Mouse (Mus musculus) neural tube, embryonic 15.5 days (tissue): ENCODE data around the gene Wwox. TPM values are rescaled to one million over a fixed set of nuclear protein-coding genes. Genes with fewer than 3 reads are reported as not detected.

ENCODE experiments used
- ATAC-seq: fragments of 200-750 bp; cut with Nextera tagmentation; 2 replicates; pipeline ENCODE4 v1.8.0; 2017; ENCODE audit warnings: mild to moderate bottlenecking, moderate TSS enrichment, moderate library complexity; ENCODE audit not compliant: low FRiP score
- H3K27ac ChIP-seq: fragments of 300-500 bp; sonication (generic); replicated peaks from 2 replicates; pipeline ENCODE4 v1.5.1; 2015; ENCODE audit warnings: mild to moderate bottlenecking, inconsistent platforms
- H3K27me3 ChIP-seq: fragments of 300-500 bp; sonication (generic); replicated peaks from 2 replicates; pipeline ENCODE4 v1.6.1; 2015; ENCODE audit warnings: inconsistent platforms
- H3K36me3 ChIP-seq: fragments of 300-500 bp; sonication (generic); 2 replicates; pipeline ENCODE4 v1.6.1; 2015; ENCODE audit warnings: inconsistent platforms
- H3K4me1 ChIP-seq: fragments of 300-500 bp; sonication (generic); 2 replicates; pipeline ENCODE4 v1.6.1; 2015; ENCODE audit warnings: inconsistent platforms
- H3K4me2 ChIP-seq: fragments of 300-500 bp; sonication (generic); 2 replicates; pipeline ENCODE4 v1.6.1; 2015; ENCODE audit warnings: inconsistent platforms, mild to moderate bottlenecking, moderate library complexity
- H3K4me3 ChIP-seq: fragments of 300-500 bp; sonication (generic); replicated peaks from 2 replicates; pipeline ENCODE4 v1.5.1; 2015; ENCODE audit warnings: mild to moderate bottlenecking, inconsistent platforms
- H3K9ac ChIP-seq: fragments of 300-500 bp; sonication (generic); replicated peaks from 2 replicates; pipeline ENCODE4 v1.6.1; 2015; ENCODE audit warnings: mild to moderate bottlenecking, inconsistent platforms
- H3K9me3 ChIP-seq: fragments of 300-500 bp; sonication (generic); replicated peaks from 2 replicates; pipeline ENCODE4 v1.6.1; 2016; ENCODE audit warnings: inconsistent platforms
- WGBS: fragments of 180-500 bp; shearing (Covaris S2); methylation state at CpG from one replicate; pipeline ENCODE4 v1.1.7; 2015; ENCODE audit warnings: mixed read lengths; 5-methylcytosine and 5-hydroxymethylcytosine counted together
- polyA plus RNA-seq: library from polyadenylated mRNA; unstranded; fragments of >200 nt; fragmentation: Nextera tagmentation; extraction: Ambion mirVana; gene quantifications from 2 replicates; pipeline ENCODE4 v1.2.1, GENCODE M21; 2015

Gene Wwox
- polyA plus RNA-seq, 1 experiment from 2014 or later = 12.9 TPM

GRCm38 (mm10) chr8:115000736-115001135 is 561.3 kb downstream of the Wwox start:
- no peak overlapping the region for H3K4me3 ChIP-seq
- H3K4me1 ChIP-seq = no peaks in the 10 kb centered on the region
- no peaks in the 10 kb centered on the region for H3K9me3 ChIP-seq
- 72% methylated on average over 11 of the region's 11 CpGs for WGBS
- H3K27ac ChIP-seq = no peak overlapping the region
- H3K27me3 ChIP-seq = 0 out of 2 replicates have a peak, but pooled peaks cover 4% of the 10 kb centered on the region
- no peak for ATAC-seq
- no peaks in the 10 kb centered on the region for H3K36me3 ChIP-seq
- H3K9ac ChIP-seq = no peak overlapping the region
- no peak overlapping the region for H3K4me2 ChIP-seq

- H3K4me1 ChIP-seq = no peaks in the 10 kb centered on the region; the same call in 1 of the 2 replicates
- WGBS = 86% methylated on average over 3 of the region's 3 CpGs
- no peaks in the 10 kb centered on the region for H3K9me3 ChIP-seq
- no peak for ATAC-seq
- no peak overlapping the region for H3K9ac ChIP-seq
- H3K27me3 ChIP-seq = 0 out of 2 replicates have a peak, but pooled peaks cover under 1% of the 10 kb centered on the region
- no peak overlapping the region for H3K27ac ChIP-seq
- H3K4me2 ChIP-seq = no peak overlapping the region
- H3K36me3 ChIP-seq = no peaks in the 10 kb centered on the region
- no peak overlapping the region for H3K4me3 ChIP-seq
Measured at GRCm38 (mm10) chr8:115005021-115005420, 565.6 kb downstream of the Wwox start.

- Histone ChIP-seq H3K36me3 (no peaks in the 10 kb centered on the region), H3K4me1 (peaks cover 7% of the 10 kb centered on the region), H3K4me3 (no peak overlapping the region), H3K27me3 (no peaks in the 10 kb centered on the region), H3K27ac (no peak overlapping the region), H3K9ac (no peak overlapping the region), H3K9me3 (no peaks in the 10 kb centered on the region), H3K4me2 (no peak overlapping the region)
- 48% methylated on average over 8 of the region's 8 CpGs for WGBS
- ATAC-seq = no peak
Measured at GRCm38 (mm10) chr8:115006561-115006960, 567.1 kb downstream of the Wwox start.

- no peak for ATAC-seq
- Histone ChIP-seq H3K9ac (no peak overlapping the region), H3K27ac (no peak overlapping the region), H3K4me2 (no peak overlapping the region), H3K36me3 (no peaks in the 10 kb centered on the region), H3K9me3 (no peaks in the 10 kb centered on the region), H3K27me3 (no peaks in the 10 kb centered on the region), H3K4me3 (no peak overlapping the region), H3K4me1 (peaks cover 7% of the 10 kb centered on the region)
- WGBS = 54% methylated on average over 7 of the region's 7 CpGs
Measured at GRCm38 (mm10) chr8:115007280-115007679, 567.8 kb downstream of the Wwox start.

GRCm38 (mm10) chr8:115008624-115009620 is 569.5 kb downstream of the Wwox start:
- WGBS = 85% methylated on average over 9 of the region's 9 CpGs
- H3K9me3 ChIP-seq = no peaks in the 10 kb centered on the region
- no peaks in the 10 kb centered on the region for H3K36me3 ChIP-seq
- no peak overlapping the region for H3K4me2 ChIP-seq
- H3K9ac ChIP-seq = no peak overlapping the region
- no peak overlapping the region for H3K4me3 ChIP-seq
- peaks cover 7% of the 10 kb centered on the region for H3K4me1 ChIP-seq
- H3K27me3 ChIP-seq = 0 out of 2 replicates have a peak, but pooled peaks cover 5% of the 10 kb centered on the region
- no peak overlapping the region for H3K27ac ChIP-seq
- ATAC-seq = no peak

GRCm38 (mm10) chr8:115009897-115010768 is 570.7 kb downstream of the Wwox start:
- Histone ChIP-seq H3K36me3 (no peaks in the 10 kb centered on the region), H3K4me1 (peaks cover 7% of the 10 kb centered on the region), H3K9me3 (no peaks in the 10 kb centered on the region), H3K27ac (no peak overlapping the region), H3K9ac (no peak overlapping the region), H3K4me2 (no peak overlapping the region), H3K4me3 (no peak overlapping the region), H3K27me3 (0 out of 2 replicates have a peak, but pooled peaks cover 5% of the 10 kb centered on the region)
- 25% methylated on average over 9 of the region's 9 CpGs for WGBS
- no peak for ATAC-seq

- ATAC-seq = no peak
Measured at GRCm38 (mm10) chr8:115010769-115011073, 571.3 kb downstream of the Wwox start.

GRCm38 (mm10) chr8:115019661-115020060 is 580.2 kb downstream of the Wwox start:
- no peaks in the 10 kb centered on the region for H3K36me3 ChIP-seq
- no peak overlapping the region for H3K9ac ChIP-seq
- WGBS = 37% methylated on average over 15 of the region's 15 CpGs
- H3K9me3 ChIP-seq = no peaks in the 10 kb centered on the region
- ATAC-seq = no peak
- H3K4me3 ChIP-seq = no peak overlapping the region
- no peak overlapping the region; the same call in 1 of the 2 replicates for H3K4me2 ChIP-seq
- H3K27ac ChIP-seq = no peak overlapping the region
- H3K27me3 ChIP-seq = peaks cover 5% of the 10 kb centered on the region; the same call in 1 of the 2 replicates
- peaks cover 12% of the 10 kb centered on the region for H3K4me1 ChIP-seq

More at GRCm38 (mm10) chr8:115010769-115011073, 571.3 kb downstream of the Wwox start:
- H3K36me3 ChIP-seq = no peaks in the 10 kb centered on the region
- H3K27ac ChIP-seq = no peak overlapping the region
- WGBS = 30% methylated on average over 9 of the region's 9 CpGs
- no peak overlapping the region for H3K4me2 ChIP-seq
- peaks cover 10% of the 10 kb centered on the region for H3K4me1 ChIP-seq
- H3K9me3 ChIP-seq = no peaks in the 10 kb centered on the region
- H3K4me3 ChIP-seq = no peak overlapping the region
- H3K27me3 ChIP-seq = 0 out of 2 replicates have a peak, but pooled peaks cover 5% of the 10 kb centered on the region
- H3K9ac ChIP-seq = no peak overlapping the region

GRCm38 (mm10) chr8:115021731-115022130 is 582.3 kb downstream of the Wwox start:
- ATAC-seq = no peak
- Histone ChIP-seq H3K27me3 (peaks cover 5% of the 10 kb centered on the region; the same call in 1 of the 2 replicates), H3K4me1 (peaks cover 5% of the 10 kb centered on the region), H3K4me3 (no peak overlapping the region), H3K27ac (no peak overlapping the region), H3K4me2 (no peak overlapping the region), H3K36me3 (no peaks in the 10 kb centered on the region), H3K9me3 (no peaks in the 10 kb centered on the region), H3K9ac (no peak overlapping the region)
- WGBS = 41% methylated on average over 8 of the region's 8 CpGs

- Histone ChIP-seq H3K4me1 (peaks cover 5% of the 10 kb centered on the region), H3K4me3 (no peak overlapping the region), H3K36me3 (no peaks in the 10 kb centered on the region), H3K9ac (no peak overlapping the region), H3K4me2 (no peak overlapping the region), H3K27ac (no peak overlapping the region), H3K9me3 (no peaks in the 10 kb centered on the region), H3K27me3 (no peaks in the 10 kb centered on the region)
- no peak for ATAC-seq
- WGBS = 89% methylated on average over 4 of the region's 4 CpGs
Measured at GRCm38 (mm10) chr8:115024062-115024461, 584.6 kb downstream of the Wwox start.

GRCm38 (mm10) chr8:115025390-115026098 is 586.1 kb downstream of the Wwox start:
- Histone ChIP-seq H3K36me3 (no peaks in the 10 kb centered on the region), H3K27me3 (no peaks in the 10 kb centered on the region), H3K4me2 (no peak overlapping the region), H3K9me3 (no peaks in the 10 kb centered on the region), H3K27ac (no peak overlapping the region), H3K9ac (no peak overlapping the region), H3K4me3 (no peak overlapping the region), H3K4me1 (no peaks in the 10 kb centered on the region)
- no peak for ATAC-seq
- 62% methylated on average over 10 of the region's 10 CpGs for WGBS
